Mouse (Mus musculus) forebrain, embryonic 10.5 days (tissue): ENCODE measurements around the gene Usp34. TPM values are rescaled to one million over a fixed set of nuclear protein-coding genes. Genes with fewer than 3 reads are reported as not detected.
A peak's percentile ranks its signal among the peaks of the same experiment; 100 is the strongest.
"Not testable (repeated sequence)": the region's sequence is repeated elsewhere in the genome, so short reads cannot be mapped to it uniquely, and the experiment has no call there.

Experiments
- DNase-seq: peaks from one replicate; pipeline ENCODE4 v3.0.0-alpha.2; 2017; ENCODE audit warnings: low spot score; ENCODE audit errors: extremely low spot score
- H3K27ac ChIP-seq: fragments of 300-500 bp; sonication (generic); 2 replicates; pipeline ENCODE4 v1.5.1; 2016; ENCODE audit warnings: mild to moderate bottlenecking
- H3K27me3 ChIP-seq: fragments of 300-500 bp; sonication (generic); 2 replicates; pipeline ENCODE4 v1.6.1; 2016; ENCODE audit warnings: mild to moderate bottlenecking; ENCODE audit not compliant: poor library complexity, severe bottlenecking
- H3K36me3 ChIP-seq: fragments of 300-500 bp; sonication (generic); replicated peaks from 2 replicates; pipeline ENCODE4 v1.6.1; 2016; ENCODE audit warnings: mild to moderate bottlenecking, moderate library complexity
- H3K4me1 ChIP-seq: fragments of 300-500 bp; sonication (generic); 2 replicates; pipeline ENCODE4 v1.6.1; 2016
- H3K4me3 ChIP-seq: fragments of 300-500 bp; sonication (generic); 2 replicates; pipeline ENCODE4 v1.5.1; 2016; ENCODE audit warnings: mild to moderate bottlenecking, moderate library complexity
- H3K9me3 ChIP-seq: fragments of 300-500 bp; sonication (generic); 2 replicates; pipeline ENCODE4 v1.6.1; 2016; ENCODE audit warnings: mild to moderate bottlenecking, moderate library complexity
- WGBS: fragments of 180-500 bp; shearing (Covaris S2); methylation state at CpG from one replicate; pipeline ENCODE4 v1.1.7; 2016; 5-methylcytosine and 5-hydroxymethylcytosine counted together
- polyA plus RNA-seq: library from polyadenylated mRNA; unstranded; fragments of >200 nt; fragmentation: Nextera tagmentation; extraction: Ambion mirVana; gene quantifications from 2 replicates; pipeline ENCODE4 v1.2.1, GENCODE M21; 2016

Usp34 gene
- polyA plus RNA-seq, result 21.7 and 26.1 TPM in 2 replicates

DNA sequence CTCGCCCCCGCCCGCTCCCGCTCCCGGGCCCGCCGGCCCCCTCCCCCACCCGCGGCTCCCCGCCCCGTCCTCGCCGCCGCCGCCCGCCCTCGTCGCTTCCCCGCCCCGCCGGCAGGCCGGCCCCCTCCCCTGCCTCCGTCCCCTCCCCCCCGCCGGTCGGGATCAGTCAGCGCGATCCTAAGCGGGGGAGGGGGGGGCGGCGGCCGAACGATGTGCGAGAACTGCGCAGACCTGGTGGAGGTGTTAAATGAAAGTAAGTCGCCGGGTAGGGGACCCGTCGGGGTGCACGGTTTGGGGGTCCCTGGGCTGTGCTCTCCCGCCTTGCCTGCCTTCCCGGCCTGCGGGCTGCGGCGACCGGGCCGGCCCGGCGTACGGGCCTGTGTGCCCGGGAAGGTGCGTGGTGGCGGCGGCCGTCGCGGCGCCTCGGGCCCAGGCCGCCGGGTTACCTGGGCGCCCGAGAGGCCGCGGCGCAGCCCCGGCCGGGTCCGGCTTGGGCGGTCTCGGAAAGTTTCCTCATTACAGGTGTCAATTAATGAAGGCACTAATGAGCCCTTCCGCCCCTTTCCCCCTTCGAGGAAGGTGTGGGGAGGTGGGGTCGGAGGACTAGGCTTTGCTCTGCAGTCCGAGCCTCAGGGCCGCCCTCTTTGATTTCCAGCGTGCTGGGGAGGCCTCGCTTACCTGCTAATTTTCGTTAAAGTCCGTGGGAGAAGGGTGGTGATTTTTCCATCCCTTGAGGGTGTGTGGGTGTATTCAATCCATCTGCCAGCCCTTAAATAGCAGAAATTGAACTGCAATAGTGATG is at the start of gene Usp34:
Gene Usp34 (plus strand): TSS at position 132 of the 802 bp plus-strand sequence.
- Histone ChIP-seq H3K36me3 (peaks cover 23% of the 10 kb centered on the region), H3K27me3 (no peaks in the 10 kb centered on the region), H3K9me3 (no peaks in the 10 kb centered on the region), H3K4me3 (peak within 1 kb of the TSS; percentile 90), H3K4me1 (peaks cover 17% of the 10 kb centered on the region), H3K27ac (peak within 1 kb of the TSS; percentile 98)
- WGBS, result under 1% methylated on average over 52 of the region's 80 CpGs
- DNase-seq, result peak; percentile 72

DNA sequence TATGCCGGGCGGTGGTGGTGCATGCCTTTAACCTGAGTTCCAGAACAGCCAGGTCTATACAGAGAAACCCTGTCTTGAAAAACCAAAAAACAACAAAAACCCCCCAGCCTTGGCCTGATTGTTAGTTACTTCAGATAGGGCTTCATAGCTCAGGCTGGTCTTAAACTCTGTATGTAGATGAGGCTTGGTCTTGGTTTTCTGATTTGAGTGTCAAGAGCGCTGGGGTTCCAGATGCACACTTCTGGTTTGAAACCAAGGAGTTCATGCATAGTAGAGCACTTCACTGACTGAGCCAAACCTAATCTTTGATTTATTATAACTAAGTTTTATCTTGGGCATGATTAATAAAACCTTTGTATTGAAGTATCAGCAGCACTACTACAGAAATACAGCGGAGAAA is 47.6 kb upstream of the Usp34 start:
- Histone ChIP-seq H3K4me3 (peak overlapping the region; percentile 84; the same call in 1 of the 2 replicates), H3K27me3 (no peaks in the 10 kb centered on the region), H3K9me3 (0 out of 2 replicates have a peak, but pooled peaks cover 3% of the 10 kb centered on the region), H3K36me3 (peaks cover 56% of the 10 kb centered on the region), H3K4me1 (peaks cover 31% of the 10 kb centered on the region), H3K27ac (no peak overlapping the region)
- WGBS, result 94% methylated on average over 4 of the region's 4 CpGs
- no peak for DNase-seq

DNA sequence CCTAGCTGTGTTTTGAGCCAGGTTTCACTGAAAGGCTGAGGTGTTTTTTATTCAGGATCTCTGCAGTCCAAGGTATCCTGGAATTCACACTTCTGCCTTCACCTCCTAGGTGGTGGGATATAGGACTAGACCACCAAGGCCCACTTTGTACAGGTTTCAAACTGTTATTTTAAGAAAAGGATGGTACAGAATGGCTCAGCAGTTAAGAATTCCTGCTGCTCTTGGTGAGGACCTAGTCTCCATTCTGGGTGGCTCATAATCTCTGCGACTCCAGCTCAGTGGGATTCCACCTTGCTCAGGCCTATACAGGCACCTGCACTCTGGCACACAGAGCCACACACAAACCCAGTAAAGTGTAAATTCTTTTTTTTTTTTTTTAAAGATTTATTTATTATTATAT is 47.2 kb upstream of the Usp34 start:
- H3K4me1 ChIP-seq, result peaks cover 29% of the 10 kb centered on the region
- no peak for DNase-seq
- H3K9me3 ChIP-seq, result 0 out of 2 replicates have a peak, but pooled peaks cover 3% of the 10 kb centered on the region
- H3K4me3 ChIP-seq, result 0 out of 2 replicates have a peak overlapping the region, but pooled peaks have one; percentile 84
- H3K36me3 ChIP-seq, result peaks cover 61% of the 10 kb centered on the region
- 70% methylated on average over 1 of the region's 1 CpGs for WGBS
- H3K27me3 ChIP-seq, result no peaks in the 10 kb centered on the region
- no peak overlapping the region for H3K27ac ChIP-seq

DNA sequence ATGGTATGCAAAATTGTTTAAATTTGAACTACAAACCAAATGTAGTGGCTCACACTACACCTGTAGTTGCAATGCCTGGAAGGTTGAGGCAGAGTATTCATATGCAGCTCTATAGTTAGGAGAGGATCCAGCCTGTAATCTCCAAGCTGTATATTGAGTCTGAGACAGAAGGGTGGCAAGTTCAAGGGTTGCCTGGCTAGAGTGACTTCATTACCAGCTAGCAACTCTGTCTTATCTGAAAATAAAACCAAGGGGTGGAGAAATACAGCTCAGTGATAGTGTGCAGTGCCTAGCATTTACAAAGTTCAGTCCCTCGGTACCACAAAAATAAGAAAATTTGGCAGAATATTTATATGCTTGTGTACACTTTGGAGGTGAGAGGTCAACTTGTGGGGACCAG is 46.5 kb upstream of the Usp34 start:
- no peak overlapping the region for H3K4me3 ChIP-seq
- no peaks in the 10 kb centered on the region for H3K27me3 ChIP-seq
- peaks cover 24% of the 10 kb centered on the region for H3K4me1 ChIP-seq
- H3K36me3 ChIP-seq, result peaks cover 68% of the 10 kb centered on the region
- H3K9me3 ChIP-seq, result 0 out of 2 replicates have a peak, but pooled peaks cover 3% of the 10 kb centered on the region
- H3K27ac ChIP-seq, result no peak overlapping the region
- no peak for DNase-seq
- 92% methylated on average over 1 of the region's 1 CpGs for WGBS

DNA sequence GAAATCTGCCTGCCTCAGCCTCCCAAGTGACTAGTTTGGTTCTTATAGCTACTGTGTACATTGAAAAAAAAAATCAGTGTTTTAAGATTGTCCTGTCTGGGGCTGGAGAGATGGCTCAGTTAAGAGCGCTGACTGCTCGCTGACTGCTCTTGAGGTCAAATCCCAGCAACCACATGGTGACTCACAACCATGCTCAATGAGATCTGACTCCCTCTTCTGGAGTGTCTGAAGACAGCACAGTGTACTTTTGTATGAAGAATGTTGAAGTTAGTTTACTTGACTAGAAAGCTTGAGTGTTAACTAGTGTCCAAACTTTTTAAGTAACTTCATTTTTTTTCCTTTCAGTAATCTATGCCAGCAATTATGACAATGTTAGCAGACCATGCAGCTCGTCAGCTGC is 45.2 kb upstream of the Usp34 start:
- DNase-seq, result no peak
- peaks cover 24% of the 10 kb centered on the region for H3K4me1 ChIP-seq
- 88% methylated on average over 3 of the region's 3 CpGs for WGBS
- H3K36me3 ChIP-seq, result peaks cover 81% of the 10 kb centered on the region
- H3K4me3 ChIP-seq, result no peak overlapping the region
- H3K27ac ChIP-seq, result no peak overlapping the region
- no peaks in the 10 kb centered on the region for H3K27me3 ChIP-seq
- H3K9me3 ChIP-seq, result 0 out of 2 replicates have a peak, but pooled peaks cover 3% of the 10 kb centered on the region

DNA sequence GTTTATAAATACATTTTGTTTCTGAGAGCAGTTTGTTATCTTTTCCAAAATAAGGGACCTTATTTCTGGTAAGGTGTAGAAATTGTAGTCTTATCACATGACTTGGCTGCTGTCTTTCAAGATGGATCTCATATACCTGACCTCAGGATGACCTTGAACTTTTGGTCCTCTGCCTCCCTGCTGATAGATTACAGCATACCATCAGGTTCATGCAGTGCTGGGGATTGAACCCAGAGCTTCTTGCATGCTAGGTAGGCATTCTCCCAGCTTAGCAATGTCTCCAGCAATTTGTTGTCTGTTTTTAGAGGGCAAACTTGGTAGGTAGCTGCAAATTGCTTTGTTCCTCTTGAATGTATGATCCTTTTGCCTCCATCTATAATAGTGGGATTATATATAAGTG is 41.7 kb upstream of the Usp34 start:
- peaks cover 97% of the 10 kb centered on the region for H3K36me3 ChIP-seq
- H3K27ac ChIP-seq, result no peak overlapping the region
- no peak for DNase-seq

DNA sequence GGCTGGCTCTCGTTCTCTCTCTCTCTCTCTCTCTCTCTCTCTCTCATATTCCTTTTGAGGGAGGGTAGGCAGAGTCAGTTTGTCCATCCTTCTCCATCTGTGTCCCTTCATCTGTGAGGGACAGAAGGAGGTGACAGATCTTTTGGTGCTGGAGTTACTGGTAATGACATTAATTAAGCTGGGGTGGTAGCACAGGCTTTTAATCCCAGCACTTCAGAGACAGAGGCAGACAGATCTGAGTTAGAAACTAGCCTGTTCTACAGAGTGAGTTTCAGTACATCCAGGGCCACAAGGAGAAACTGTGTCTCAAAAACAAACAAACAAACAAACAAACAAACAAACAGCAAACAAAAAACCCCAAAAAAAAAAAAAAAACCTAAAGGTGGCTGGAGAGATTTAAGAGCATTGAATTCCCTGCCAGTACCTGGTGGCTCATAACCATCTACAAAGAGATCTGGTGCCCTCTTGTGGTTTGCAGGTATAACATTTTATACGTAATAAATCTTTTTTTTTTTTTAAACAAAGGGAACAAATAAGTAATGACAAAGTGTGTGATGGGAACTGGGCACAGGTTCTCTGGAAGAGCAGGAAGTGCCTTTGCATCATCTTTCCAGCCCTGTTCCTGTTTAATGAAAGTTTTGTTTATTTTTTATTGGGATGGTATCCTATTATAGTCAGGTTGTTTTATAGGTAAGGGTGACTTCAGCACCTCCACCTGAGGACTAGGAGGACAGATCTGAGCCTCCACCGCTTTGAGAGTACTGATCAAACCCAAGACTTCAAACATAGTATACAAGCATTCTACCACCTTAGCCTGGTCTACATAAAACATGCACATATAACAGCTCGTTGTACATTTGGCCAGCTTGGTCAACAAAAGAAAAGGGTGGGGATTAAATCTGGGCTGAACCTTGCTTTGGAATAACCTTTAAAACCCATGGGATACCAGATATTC is 34.6 kb upstream of the Usp34 start:
- Histone ChIP-seq H3K27me3 (no peaks in the 10 kb centered on the region), H3K4me1 (no peaks in the 10 kb centered on the region), H3K27ac (no peak overlapping the region), H3K4me3 (no peak overlapping the region), H3K9me3 (no peaks in the 10 kb centered on the region), H3K36me3 (peaks cover 98% of the 10 kb centered on the region)
- DNase-seq, result no peak
- WGBS, result 89% methylated on average over 4 of the region's 4 CpGs

More for the DNA sequence above, 41.7 kb upstream of the Usp34 start:
- no peak overlapping the region for H3K4me3 ChIP-seq
- peaks cover 3% of the 10 kb centered on the region; the same call in 1 of the 2 replicates for H3K4me1 ChIP-seq
- no peaks in the 10 kb centered on the region for H3K27me3 ChIP-seq
- H3K9me3 ChIP-seq, result 0 out of 2 replicates have a peak, but pooled peaks cover 3% of the 10 kb centered on the region

DNA sequence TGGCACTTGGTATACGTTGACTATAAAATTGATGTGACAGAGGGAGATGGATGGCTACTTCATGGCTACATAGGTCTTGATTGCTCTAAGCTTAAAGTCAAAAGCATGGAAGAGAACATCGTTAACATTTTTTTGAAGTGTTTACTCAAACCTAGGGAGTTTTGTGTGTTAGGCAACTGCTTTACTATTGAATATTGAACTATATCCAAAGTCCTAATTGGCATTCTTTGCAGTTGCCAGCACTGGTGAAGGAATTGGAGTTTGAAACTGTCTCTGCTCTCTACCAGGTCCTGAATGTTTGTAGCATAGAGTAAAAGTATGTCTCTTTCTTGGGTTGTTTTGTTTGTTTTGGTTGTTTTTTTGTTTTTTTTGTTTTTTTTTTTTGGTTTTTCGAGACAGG is 30.9 kb upstream of the Usp34 start:
- 90% methylated on average over 3 of the region's 3 CpGs for WGBS
- H3K4me3 ChIP-seq, result no peak overlapping the region
- no peak for DNase-seq
- no peaks in the 10 kb centered on the region for H3K9me3 ChIP-seq
- H3K36me3 ChIP-seq, result peaks cover 100% of the 10 kb centered on the region
- H3K27me3 ChIP-seq, result no peaks in the 10 kb centered on the region
- H3K27ac ChIP-seq, result no peak overlapping the region
- H3K4me1 ChIP-seq, result no peaks in the 10 kb centered on the region

DNA sequence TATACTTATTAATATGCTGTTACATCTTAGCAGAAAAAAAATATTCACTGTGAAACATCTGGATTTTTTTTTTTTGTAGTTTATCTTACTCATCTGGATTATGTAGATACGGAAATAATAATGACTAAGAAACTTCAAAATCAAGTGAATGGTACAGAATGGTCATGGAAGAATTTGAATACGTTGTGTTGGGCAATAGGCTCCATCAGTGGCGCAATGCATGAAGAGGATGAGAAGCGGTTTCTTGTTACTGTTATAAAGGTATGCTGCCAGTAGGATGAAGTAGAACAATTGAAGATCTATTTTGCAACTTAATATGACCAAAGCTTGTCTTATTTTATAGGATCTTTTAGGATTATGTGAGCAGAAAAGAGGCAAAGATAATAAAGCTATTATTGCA is 22.2 kb upstream of the Usp34 start:
- H3K9me3 ChIP-seq, result no peaks in the 10 kb centered on the region
- H3K4me1 ChIP-seq, result no peaks in the 10 kb centered on the region
- H3K4me3 ChIP-seq, result no peak overlapping the region
- H3K36me3 ChIP-seq, result peaks cover 99% of the 10 kb centered on the region
- H3K27ac ChIP-seq, result no peak overlapping the region
- no peak for DNase-seq
- no peaks in the 10 kb centered on the region for H3K27me3 ChIP-seq
- 98% methylated on average over 4 of the region's 4 CpGs for WGBS

DNA sequence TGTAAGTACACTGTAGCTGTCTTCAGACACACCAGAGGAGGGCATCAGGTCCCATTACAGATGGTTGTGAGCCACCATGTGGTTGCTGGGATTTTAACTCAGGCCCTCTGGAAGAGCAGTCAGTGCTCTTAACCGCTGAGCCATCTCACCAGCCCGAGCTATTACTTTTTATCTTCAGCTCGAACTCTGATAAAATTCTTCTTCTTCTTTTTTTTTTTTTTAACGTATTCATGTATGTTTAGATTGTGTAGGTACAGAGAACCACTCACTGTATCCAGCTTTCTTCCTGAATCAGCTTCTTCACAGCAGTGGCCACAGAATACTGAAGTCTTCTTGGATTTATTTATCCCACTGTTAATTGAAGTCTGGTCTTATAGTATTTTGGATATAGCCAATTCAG is 17.8 kb upstream of the Usp34 start:
- H3K4me3 ChIP-seq, H3K27me3 ChIP-seq, H3K4me1 ChIP-seq, DNase-seq, H3K27ac ChIP-seq, H3K9me3 ChIP-seq: not testable (repeated sequence)
- peaks cover 100% of the 10 kb centered on the region for H3K36me3 ChIP-seq
- 95% methylated on average over 4 of the region's 4 CpGs for whole genome bisulfite sequencing

DNA sequence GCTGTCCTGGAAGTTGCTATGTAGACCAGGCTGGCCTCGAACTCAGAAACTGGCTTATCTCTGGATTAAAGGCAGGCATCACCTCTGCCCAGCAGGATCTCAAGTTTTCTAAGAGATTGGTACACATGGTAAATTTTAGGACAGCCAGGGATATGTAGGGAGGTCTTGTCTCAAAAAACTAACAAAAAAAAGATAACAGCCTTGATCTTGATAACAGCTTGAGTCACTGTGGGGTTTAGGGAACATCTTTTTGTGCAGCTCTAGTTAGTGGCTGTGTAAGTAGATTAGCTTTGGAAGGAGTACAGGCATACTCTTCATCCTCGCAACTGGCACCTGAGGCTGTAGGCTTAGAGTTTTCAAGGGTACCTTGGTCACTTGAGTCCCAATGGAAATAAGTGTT is 9.3 kb upstream of the Usp34 start:
- Histone ChIP-seq H3K9me3 (no peaks in the 10 kb centered on the region), H3K27me3 (no peaks in the 10 kb centered on the region), H3K36me3 (peaks cover 76% of the 10 kb centered on the region), H3K27ac (no peak overlapping the region), H3K4me3 (no peak overlapping the region), H3K4me1 (no peaks in the 10 kb centered on the region)
- WGBS, result 97% methylated on average over 2 of the region's 2 CpGs
- DNase-seq, result no peak

DNA sequence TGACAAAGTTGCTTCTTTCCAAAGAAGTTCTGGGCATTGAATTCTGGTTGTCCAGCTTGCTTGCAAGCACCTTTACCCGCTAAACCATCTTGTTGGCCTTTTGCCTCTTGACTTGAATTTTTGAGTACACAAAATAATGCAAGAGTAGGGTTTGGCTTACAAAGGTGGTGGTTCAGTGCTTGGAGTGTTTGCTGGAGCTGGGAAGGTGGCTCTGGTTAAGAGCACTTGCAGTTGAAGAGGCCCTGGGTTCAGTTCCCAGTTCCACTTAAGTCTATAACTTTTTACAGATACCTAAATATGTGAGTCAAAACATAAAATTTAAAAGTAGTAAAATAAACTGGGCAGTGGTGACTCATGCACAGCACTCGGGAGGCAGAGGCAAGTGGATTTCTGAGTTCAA is 8.4 kb upstream of the Usp34 start:
- Histone ChIP-seq H3K9me3 (no peaks in the 10 kb centered on the region), H3K36me3 (peaks cover 66% of the 10 kb centered on the region)
- no peak for DNase-seq

More for the DNA sequence above, 8.4 kb upstream of the Usp34 start:
- no peaks in the 10 kb centered on the region for H3K4me1 ChIP-seq
- no peak overlapping the region for H3K4me3 ChIP-seq
- 98% methylated on average over 2 of the region's 2 CpGs for WGBS
- no peaks in the 10 kb centered on the region for H3K27me3 ChIP-seq
- no peak overlapping the region for H3K27ac ChIP-seq
